Mouse (Mus musculus) liver, embryonic 13.5 days (tissue): Measurements from ENCODE around the gene Wnt10b. TPM values are rescaled to one million over a fixed set of nuclear protein-coding genes. Genes with fewer than 3 reads are reported as not detected.

ENCODE experiments used
- ATAC-seq: fragments of 200-750 bp; cut with Nextera tagmentation; 2 replicates; pipeline ENCODE4 v1.8.0; 2017; ENCODE audit warnings: low read depth, mild to moderate bottlenecking, moderate number of reproducible peaks, moderate library complexity
- DNase-seq: peaks from one replicate; pipeline ENCODE4 v3.0.0; 2022
- H3K27ac ChIP-seq: fragments of 300-500 bp; sonication (generic); 2 replicates; pipeline ENCODE4 v1.5.1; 2015; ENCODE audit warnings: moderate library complexity, mild to moderate bottlenecking, inconsistent platforms
- H3K27me3 ChIP-seq: fragments of 300-500 bp; sonication (generic); 2 replicates; pipeline ENCODE4 v1.6.1; 2015; ENCODE audit warnings: mild to moderate bottlenecking, inconsistent platforms
- H3K36me3 ChIP-seq: fragments of 300-500 bp; sonication (generic); 2 replicates; pipeline ENCODE4 v1.6.1; 2015; ENCODE audit warnings: mild to moderate bottlenecking, inconsistent platforms
- H3K4me1 ChIP-seq: fragments of 300-500 bp; sonication (generic); replicated peaks from 2 replicates; pipeline ENCODE4 v1.6.1; 2015; ENCODE audit warnings: inconsistent platforms
- H3K4me2 ChIP-seq: fragments of 300-500 bp; sonication (generic); 2 replicates; pipeline ENCODE4 v1.6.1; 2015; ENCODE audit warnings: inconsistent platforms, mild to moderate bottlenecking, moderate library complexity
- H3K4me3 ChIP-seq: fragments of 300-500 bp; sonication (generic); replicated peaks from 2 replicates; pipeline ENCODE4 v1.5.1; 2015; ENCODE audit warnings: mild to moderate bottlenecking, inconsistent platforms
- H3K9ac ChIP-seq: fragments of 300-500 bp; sonication (generic); 2 replicates; pipeline ENCODE4 v1.6.1; 2015; ENCODE audit warnings: mild to moderate bottlenecking, inconsistent platforms
- H3K9me3 ChIP-seq: fragments of 300-500 bp; sonication (generic); replicated peaks from 2 replicates; pipeline ENCODE4 v1.6.1; 2016; ENCODE audit warnings: inconsistent platforms
- WGBS: fragments of 180-500 bp; shearing (Covaris S2); methylation state at CpG from one replicate; pipeline ENCODE4 v1.1.7; 2015; ENCODE audit not compliant: insufficient replicate concordance; 5-methylcytosine and 5-hydroxymethylcytosine counted together
- polyA plus RNA-seq: library from polyadenylated mRNA; unstranded; fragments of >200 nt; fragmentation: Nextera tagmentation; extraction: Ambion mirVana; gene quantifications from 2 replicates; pipeline ENCODE4 v1.2.1, GENCODE M21; 2015

The Wnt10b gene
- polyA plus RNA-seq, 1 experiment from 2014 or later, result not detected

GRCm38 (mm10) chr15:98807895-98808650, 30.1 kb upstream of the Wnt10b start:
- 2% methylated on average over 34 of the region's 34 CpGs for WGBS
- Histone ChIP-seq H3K36me3 (peaks cover 25% of the 10 kb centered on the region), H3K4me1 (peaks cover 48% of the 10 kb centered on the region), H3K27me3 (peaks cover 76% of the 10 kb centered on the region), H3K9me3 (no peaks in the 10 kb centered on the region), H3K9ac (no peak overlapping the region), H3K4me3 (peak overlapping the region; percentile 49), H3K4me2 (peak overlapping the region; percentile 63), H3K27ac (no peak overlapping the region)
- no peak for DNase-seq
- ATAC-seq, result no peak

GRCm38 (mm10) chr15:98806809-98807770, 29.1 kb upstream of the Wnt10b start:
- H3K4me1 ChIP-seq, result peaks cover 49% of the 10 kb centered on the region
- H3K9me3 ChIP-seq, result no peaks in the 10 kb centered on the region
- DNase-seq (peak; percentile 41), ATAC-seq (peak; percentile 46)
- peak overlapping the region; percentile 63 for H3K4me2 ChIP-seq
- H3K9ac ChIP-seq, result peak overlapping the region; percentile 53
- H3K27me3 ChIP-seq, result peaks cover 85% of the 10 kb centered on the region
- H3K36me3 ChIP-seq, result peaks cover 15% of the 10 kb centered on the region
- peak overlapping the region; percentile 49 for H3K4me3 ChIP-seq
- 1% methylated on average over 57 of the region's 58 CpGs for WGBS
- no peak overlapping the region for H3K27ac ChIP-seq

- H3K9ac ChIP-seq, result peak overlapping the region; percentile 53; the same call in 1 of the 2 replicates
- peaks cover 94% of the 10 kb centered on the region for H3K27me3 ChIP-seq
- H3K4me2 ChIP-seq, result peak overlapping the region; percentile 67
- H3K4me1 ChIP-seq, result peaks cover 49% of the 10 kb centered on the region
- ATAC-seq (peak; percentile 35; the same call in 1 of the 2 replicates), DNase-seq (no peak)
- H3K36me3 ChIP-seq, result peaks cover 7% of the 10 kb centered on the region
- no peaks in the 10 kb centered on the region for H3K9me3 ChIP-seq
- 10% methylated on average over 30 of the region's 30 CpGs for WGBS
- no peak overlapping the region for H3K27ac ChIP-seq
- peak overlapping the region; percentile 49 for H3K4me3 ChIP-seq
These were observed 28.3 kb upstream of the Wnt10b start for GRCm38 (mm10) chr15:98806071-98806808.

- no peaks in the 10 kb centered on the region for H3K9me3 ChIP-seq
- ATAC-seq, result no peak
- no peaks in the 10 kb centered on the region for H3K36me3 ChIP-seq
- H3K4me2 ChIP-seq, result peak overlapping the region; percentile 67
- H3K27me3 ChIP-seq, result peaks cover 99% of the 10 kb centered on the region
- H3K9ac ChIP-seq, result peak overlapping the region; percentile 57
- H3K27ac ChIP-seq, result no peak overlapping the region
- DNase-seq, result peak; percentile 27
- peak overlapping the region; percentile 49 for H3K4me3 ChIP-seq
- peaks cover 49% of the 10 kb centered on the region for H3K4me1 ChIP-seq
- WGBS, result 2% methylated on average over 64 of the region's 64 CpGs
These were observed 27.5 kb upstream of the Wnt10b start for GRCm38 (mm10) chr15:98805324-98806040.

- peak; percentile 42; the same call in 1 of the 2 replicates for ATAC-seq
- no peak overlapping the region for H3K9ac ChIP-seq
- H3K9me3 ChIP-seq, result no peaks in the 10 kb centered on the region
- peak overlapping the region; percentile 19; the same call in 1 of the 2 replicates for H3K4me3 ChIP-seq
- no peaks in the 10 kb centered on the region for H3K36me3 ChIP-seq
- under 1% methylated on average over 32 of the region's 32 CpGs for WGBS
- H3K27me3 ChIP-seq, result peaks cover 100% of the 10 kb centered on the region
- peak; percentile 69 for DNase-seq
- peaks cover 49% of the 10 kb centered on the region for H3K4me1 ChIP-seq
- no peak overlapping the region for H3K27ac ChIP-seq
- H3K4me2 ChIP-seq, result peak overlapping the region; percentile 31
These were observed 26.1 kb upstream of the Wnt10b start for GRCm38 (mm10) chr15:98804054-98804453.

- Histone ChIP-seq H3K27ac (no peak overlapping the region), H3K9ac (no peak overlapping the region), H3K27me3 (peaks cover 100% of the 10 kb centered on the region), H3K4me2 (no peak overlapping the region), H3K36me3 (no peaks in the 10 kb centered on the region), H3K4me3 (no peak overlapping the region), H3K4me1 (peaks cover 43% of the 10 kb centered on the region), H3K9me3 (no peaks in the 10 kb centered on the region)
- 4% methylated on average over 8 of the region's 8 CpGs for WGBS
- no peak for ATAC-seq
- no peak for DNase-seq
These were observed 25.0 kb upstream of the Wnt10b start for GRCm38 (mm10) chr15:98802926-98803325.

- DNase-seq, result peak; percentile 54
- Histone ChIP-seq H3K27me3 (peaks cover 100% of the 10 kb centered on the region), H3K9ac (no peak overlapping the region), H3K4me3 (no peak overlapping the region), H3K9me3 (no peaks in the 10 kb centered on the region), H3K4me1 (peaks cover 15% of the 10 kb centered on the region), H3K27ac (no peak overlapping the region), H3K4me2 (no peak overlapping the region), H3K36me3 (no peaks in the 10 kb centered on the region)
- no peak for ATAC-seq
- WGBS, result 11% methylated on average over 12 of the region's 12 CpGs
These were observed 21.4 kb upstream of the Wnt10b start for GRCm38 (mm10) chr15:98799396-98799795.

- WGBS, result 31% methylated on average over 3 of the region's 3 CpGs
These were observed 21.0 kb upstream of the Wnt10b start for GRCm38 (mm10) chr15:98798903-98799302.

GRCm38 (mm10) chr15:98797835-98798492, 20.0 kb upstream of the Wnt10b start:
- H3K4me1 ChIP-seq, result peaks cover 7% of the 10 kb centered on the region; the same call in 1 of the 2 replicates
- H3K4me3 ChIP-seq, result no peak overlapping the region
- H3K36me3 ChIP-seq, result no peaks in the 10 kb centered on the region
- no peak overlapping the region for H3K27ac ChIP-seq
- WGBS, result 6% methylated on average over 28 of the region's 28 CpGs
- H3K9me3 ChIP-seq, result no peaks in the 10 kb centered on the region
- peaks cover 100% of the 10 kb centered on the region for H3K27me3 ChIP-seq
- H3K4me2 ChIP-seq, result no peak overlapping the region
- ATAC-seq, result no peak
- no peak for DNase-seq
- no peak overlapping the region for H3K9ac ChIP-seq

More at GRCm38 (mm10) chr15:98798903-98799302, 21.0 kb upstream of the Wnt10b start:
- no peak overlapping the region for H3K27ac ChIP-seq
- no peak overlapping the region for H3K4me2 ChIP-seq
- DNase-seq (no peak), ATAC-seq (no peak)
- H3K9me3 ChIP-seq, result no peaks in the 10 kb centered on the region
- H3K9ac ChIP-seq, result no peak overlapping the region
- H3K36me3 ChIP-seq, result no peaks in the 10 kb centered on the region
- peaks cover 12% of the 10 kb centered on the region for H3K4me1 ChIP-seq
- H3K27me3 ChIP-seq, result peaks cover 100% of the 10 kb centered on the region
- H3K4me3 ChIP-seq, result no peak overlapping the region
